ENCODE assay signal across 18 mouse cellular contexts in genomic region chr14:20331316-20331715, GRCm38 (mm10). TPM values are rescaled to one million over a fixed set of nuclear protein-coding genes. Genes with fewer than 3 reads are reported as not detected.
DNase-seq lines count a peak whose midpoint lies in the region; TF ChIP-seq lines count a peak whose summit lies in the region.
"Had no signal": no experiment of that assay in that cellular context is flagged by ENCODE, and none has a peak within 500 bp of the region (broad histone marks: within the 10 kb centered on the region; RNA-seq: fewer than 3 reads in every experiment).

No protein-coding gene starts in this region.

- H3K27me3 ChIP-seq in MEL (ENCODE audit: control insufficient read depth in 1 of 2, insufficient read depth in 2 of 2, low read length in 2 of 2): no peaks in the 10 kb centered on the region
- H3K27me3 ChIP-seq: CH12.LX, Patski had no signal

- peak; percentile 29 for DNase-seq in heart, adult 11 months
- no peak for DNase-seq in heart, postnatal 10 days
- peak; percentile 24 for DNase-seq in MEL (ENCODE audit: low read depth, low spot score)
- DNase-seq in cerebellum, postnatal 25 days: no peak
- DNase-seq: adrenal gland, adult 2 months; adrenal gland, adult 8-10 months; adrenal gland, postnatal 10 days; adrenal gland, postnatal 14 days; adrenal gland, postnatal 25 days; adrenal gland, postnatal 36 days; B cell, adult 2 months; cerebellum, adult 11 months; cerebellum, adult 11-12 months; cerebellum, adult 18-20 months; cerebellum, adult 2 months had no signal

- no peak overlapping the region for H3K27ac ChIP-seq in MEL (ENCODE audit: control insufficient read depth, low read depth, low read length)

- no peak overlapping the region for H3K4me3 ChIP-seq in MEL (ENCODE audit: control insufficient read depth in 1 of 2, insufficient read depth in 1 of 2, low read depth in 2 of 2, low read length in 2 of 2)

- no peak for TF ChIP-seq CTCF in MEL (IDR thresholded peaks at IDR 0.05 in 2 of 3, conservative IDR thresholded peaks at IDR 0.05 in 1 of 3; ENCODE audit: control insufficient read depth in 1 of 3, insufficient read depth in 1 of 3, low read depth in 2 of 3, low read length in 3 of 3, poor library complexity in 1 of 3, severe bottlenecking in 1 of 3)

- H3K79me2 ChIP-seq in MEL (ENCODE audit: control insufficient read depth, insufficient read depth, low read length, poor library complexity): no peaks in the 10 kb centered on the region

- no peak for TF ChIP-seq POLR2A in MEL (IDR thresholded peaks at IDR 0.05; ENCODE audit: control insufficient read depth in 1 of 2, insufficient read depth in 1 of 2, low read depth in 1 of 2, low read length in 2 of 2, poor library complexity in 1 of 2)

- no peak overlapping the region for H3K9ac ChIP-seq in MEL (ENCODE audit: control insufficient read depth, low read depth, low read length, poor library complexity, severe bottlenecking)

- no peak for TF ChIP-seq RAD21 in MEL (IDR thresholded peaks at IDR 0.05; ENCODE audit: low read depth, low read length)

- 0 out of 4 replicates have a peak, but pooled peaks of 1 of the 2 experiments have one; percentile 3 for TF ChIP-seq EP300 in MEL (IDR thresholded peaks at IDR 0.05; ENCODE audit: low read depth in 1 of 2, low read length in 2 of 2)

- no peaks in the 10 kb centered on the region for H3K9me3 ChIP-seq in MEL (replicated peaks; ENCODE audit: insufficient read depth, low read length)
- H3K9me3 ChIP-seq: G1E had no signal

- intact Hi-C loops in heart, postnatal 10 days (cut with DNase I): no loop called here

- H3K36me3 ChIP-seq in MEL (ENCODE audit: control insufficient read depth in 1 of 2, insufficient read depth in 2 of 2, low read length in 2 of 2): peaks cover 0 to 17% of the 10 kb centered on the region in 2 experiments; a peak in 2 of 4 replicates

- H3K4me1 ChIP-seq in MEL (ENCODE audit: control insufficient read depth in 1 of 2, insufficient read depth in 2 of 2, low read length in 2 of 2): peaks cover 0 to 6% of the 10 kb centered on the region in 2 experiments; a peak in 1 of 4 replicates

TF ChIP-seq in MEL, 35 proteins besides CTCF, POLR2A, EP300 and RAD21:
- TF ChIP-seq USF2 (IDR thresholded peaks at IDR 0.05; ENCODE audit: borderline replicate concordance in 1 of 2, insufficient read depth in 1 of 2, low read depth in 1 of 2, low read length in 2 of 2): no peak
- no peak for TF ChIP-seq ETS1 (IDR thresholded peaks at IDR 0.05; ENCODE audit: low read depth, low read length)
- no peak for TF ChIP-seq POLR2AphosphoS5 (IDR thresholded peaks at IDR 0.05; ENCODE audit: borderline replicate concordance, low read depth, low read length)
- TF ChIP-seq ZC3H11A (IDR thresholded peaks at IDR 0.05; ENCODE audit: low read depth, low read length): no peak
- TF ChIP-seq MYC (IDR thresholded peaks at IDR 0.05; ENCODE audit: low read depth, low read length): no peak
- no peak for TF ChIP-seq USF1 (IDR thresholded peaks at IDR 0.05; ENCODE audit: low read depth, low read length)
- no peak for TF ChIP-seq MYB (IDR thresholded peaks at IDR 0.05; ENCODE audit: low read depth, low read length)
- TF ChIP-seq TCF12 (IDR thresholded peaks at IDR 0.05; ENCODE audit: low read depth, low read length): no peak
- TF ChIP-seq TAL1 (IDR thresholded peaks at IDR 0.05; ENCODE audit: low read length): no peak
- peak; percentile 81 for TF ChIP-seq RCOR1 (IDR thresholded peaks at IDR 0.05; ENCODE audit: low read depth, low read length)
- TF ChIP-seq NRF1 (IDR thresholded peaks at IDR 0.05; ENCODE audit: insufficient read depth, low read depth, low read length, poor library complexity, severe bottlenecking): no peak
- TF ChIP-seq GATA1 (IDR thresholded peaks at IDR 0.05; ENCODE audit: low read depth, low read length): peak; percentile 52
- TF ChIP-seq E2F4 (IDR thresholded peaks at IDR 0.05; ENCODE audit: borderline replicate concordance, low read depth, low read length): no peak
- TF ChIP-seq NELFE (IDR thresholded peaks at IDR 0.05; ENCODE audit: low read depth, low read length): no peak

RNA-seq across cellular contexts. Expression of gene Ecd, which starts 16.6 kb away (rescaled TPM):
- 10 to 100 TPM; 31.4 to 31.8 TPM for total RNA-seq in heart, postnatal 10 days (2021)
- 58.8 and 64.9 TPM in 2 replicates for total RNA-seq in MEL (2012; rRNA removed)
- polyA plus RNA-seq in MEL (2012; ENCODE audit: insufficient read depth in 1 of 2, insufficient read length in 2 of 2, low read depth in 1 of 2, low replicate concordance in 2 of 2, missing spikeins in 1 of 2): 10 to 100 TPM in 1 of 2 experiments, not detected in 1; 72.2 TPM

RNA-seq across cellular contexts. Expression of gene Fam149b, which starts 16.6 kb away (rescaled TPM):
- total RNA-seq in heart, postnatal 10 days (2021): 10 to 100 TPM; 33.9 to 34.6 TPM
- 16.1 and 18.9 TPM in 2 replicates for total RNA-seq in MEL (2012; rRNA removed)
- polyA plus RNA-seq in MEL (2012; ENCODE audit: insufficient read depth in 1 of 2, insufficient read length in 2 of 2, low read depth in 1 of 2, low replicate concordance in 2 of 2, missing spikeins in 1 of 2): 10 to 100 TPM in 1 of 2 experiments, not detected in 1; 25.8 TPM

RNA-seq across cellular contexts. Expression of gene Nudt13, which starts 36.8 kb away (rescaled TPM):
- total RNA-seq in heart, postnatal 10 days (2021): 10 to 100 TPM; 23.3 to 27.0 TPM
- total RNA-seq in MEL (2012; rRNA removed): 9.9 and 10.3 TPM in 2 replicates
- 10 to 100 TPM in 1 of 2 experiments, not detected in 1; 12.3 TPM for polyA plus RNA-seq in MEL (2012; ENCODE audit: insufficient read depth in 1 of 2, insufficient read length in 2 of 2, low read depth in 1 of 2, low replicate concordance in 2 of 2, missing spikeins in 1 of 2)

RNA-seq across cellular contexts. Expression of gene Dnajc9, which starts 57.4 kb away (rescaled TPM):
- 10 to 100 TPM; 19.7 to 24.5 TPM for total RNA-seq in heart, postnatal 10 days (2021)
- 125 and 138 TPM in 2 replicates for total RNA-seq in MEL (2012; rRNA removed)
- polyA plus RNA-seq in MEL (2012; ENCODE audit: insufficient read depth in 1 of 2, insufficient read length in 2 of 2, low read depth in 1 of 2, low replicate concordance in 2 of 2, missing spikeins in 1 of 2): 100 to 1,000 TPM; 114 to 385 TPM

Comparison
In these comparisons a context has a peak if more than half of its experiments do, and no peak if none do; other contexts are left out.
1. DNase-seq: peak in heart, adult 11 months (single experiment) and MEL (single experiment); none in heart, postnatal 10 days (0 of 2) and cerebellum, postnatal 25 days (0 of 2).